Mouse (Mus musculus): Measurements from ENCODE around the gene Rel.
"Not testable (repeated sequence)": the region's sequence is repeated elsewhere in the genome, so short reads cannot be mapped to it uniquely, and the experiment has no call there.

The Rel gene

DNA sequence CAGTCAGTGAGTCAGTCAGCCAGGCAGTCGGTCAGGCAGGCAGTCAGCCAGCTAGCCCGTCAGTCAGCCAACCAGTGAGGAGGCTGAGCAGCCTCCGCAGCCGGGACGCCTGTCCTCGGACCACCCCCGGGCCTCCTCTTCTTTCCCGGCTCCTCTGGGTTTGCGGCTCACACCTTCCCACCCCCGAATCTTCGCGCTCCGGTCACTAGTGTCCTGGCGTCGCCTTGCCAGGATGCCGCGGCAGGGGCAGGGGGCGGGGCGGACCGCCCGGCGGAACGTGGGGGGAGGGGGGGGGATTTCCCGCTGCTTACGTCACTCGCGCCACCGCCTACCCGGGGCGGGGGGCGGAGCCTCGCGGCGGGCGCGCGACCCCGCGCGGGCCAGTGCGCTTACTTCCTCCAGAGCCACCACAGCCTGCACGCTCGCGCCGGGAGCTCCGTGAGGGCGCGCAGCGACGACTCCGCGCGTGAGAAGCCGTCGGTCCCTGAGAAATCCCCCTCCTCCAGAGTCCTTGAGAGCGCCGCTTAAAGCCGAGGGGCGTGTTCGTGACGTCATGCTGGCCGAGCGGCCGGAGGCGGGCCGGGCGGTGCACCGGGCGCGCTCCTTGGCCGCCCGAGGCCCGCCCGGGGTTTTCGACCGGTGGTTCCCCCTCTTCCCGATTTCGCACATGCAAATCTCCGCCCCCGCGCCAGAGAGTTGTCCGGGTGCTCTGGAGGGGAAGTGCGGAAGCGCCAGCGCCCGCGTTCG lies at the start of gene Rel:
Gene Rel (minus strand): TSS at position 211 of the 747 bp plus-strand sequence.
- in situ Hi-C loops (cut with MboI; ENCODE audit: unreplicated experiment in 2 of 2), result loop anchor here in 1 of 2 experiments (25.0 kb wide), 1 partner anchor 91 kb away; no protein-coding TSS in a partner anchor

DNA sequence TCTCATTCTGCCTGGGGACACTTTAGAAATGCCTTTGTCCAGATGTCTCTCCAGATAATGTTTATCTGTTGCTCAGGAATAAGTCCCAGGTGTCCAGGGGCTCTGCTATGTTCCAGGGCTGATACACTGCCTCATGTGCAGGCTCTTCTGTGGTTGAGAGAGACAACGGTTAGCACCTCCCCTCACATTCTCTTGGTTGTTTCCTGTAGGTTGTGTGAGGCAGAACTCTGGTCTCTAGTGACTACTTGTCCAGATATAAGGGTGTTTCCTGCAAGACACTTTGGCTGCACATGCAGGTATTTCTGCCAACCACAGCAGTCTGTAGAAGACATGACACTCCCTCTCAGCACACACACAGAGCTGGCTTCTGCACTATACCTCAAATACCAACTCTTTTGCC lies 48.0 kb upstream of the Rel start:
- in situ Hi-C loops (cut with MboI; ENCODE audit: unreplicated experiment in 2 of 2), result no loop called here

DNA sequence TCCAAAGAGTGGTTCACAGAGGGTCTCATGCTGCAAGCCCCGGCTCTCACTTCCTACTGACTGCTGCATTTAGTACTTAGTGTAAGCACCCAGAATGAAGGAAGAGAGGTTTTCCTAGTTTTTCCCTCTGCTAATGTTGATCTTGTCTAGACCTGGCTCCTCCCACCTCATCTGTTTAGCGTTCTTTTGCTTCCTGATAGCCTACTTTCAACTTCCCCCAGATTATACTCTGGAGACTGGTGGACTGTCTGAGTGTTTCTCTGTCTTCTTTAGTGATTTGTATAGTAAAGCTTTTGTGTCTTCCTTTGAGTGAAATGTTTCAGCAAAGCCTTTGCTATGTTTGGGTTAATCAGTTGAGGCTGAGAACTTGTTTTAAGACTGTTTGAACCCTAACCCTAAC lies 40.0 kb upstream of the Rel start:
- in situ Hi-C loops (cut with MboI; ENCODE audit: unreplicated experiment in 2 of 2), result no loop called here

DNA sequence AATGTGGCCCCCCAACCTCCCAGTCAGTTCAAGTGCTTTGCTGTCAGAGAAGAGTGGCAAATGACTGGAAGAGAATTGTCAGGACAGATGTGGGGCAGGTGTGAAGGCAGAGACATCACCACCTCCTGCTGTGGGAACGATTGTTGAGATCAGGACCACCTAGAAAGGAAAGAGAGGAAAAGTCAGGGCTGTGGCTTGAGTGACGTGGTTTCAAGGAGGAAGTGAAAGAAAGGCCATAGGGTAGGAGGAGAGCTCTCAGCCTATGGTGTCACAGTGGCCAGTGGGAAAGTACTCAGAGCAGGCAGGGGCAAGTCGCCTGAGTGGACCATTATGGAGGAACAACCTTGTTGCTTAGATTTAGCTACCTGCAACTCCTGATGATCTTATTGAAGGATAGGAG lies 34.9 kb upstream of the Rel start:
- in situ Hi-C loops (cut with MboI; ENCODE audit: unreplicated experiment in 2 of 2), result no loop called here

DNA sequence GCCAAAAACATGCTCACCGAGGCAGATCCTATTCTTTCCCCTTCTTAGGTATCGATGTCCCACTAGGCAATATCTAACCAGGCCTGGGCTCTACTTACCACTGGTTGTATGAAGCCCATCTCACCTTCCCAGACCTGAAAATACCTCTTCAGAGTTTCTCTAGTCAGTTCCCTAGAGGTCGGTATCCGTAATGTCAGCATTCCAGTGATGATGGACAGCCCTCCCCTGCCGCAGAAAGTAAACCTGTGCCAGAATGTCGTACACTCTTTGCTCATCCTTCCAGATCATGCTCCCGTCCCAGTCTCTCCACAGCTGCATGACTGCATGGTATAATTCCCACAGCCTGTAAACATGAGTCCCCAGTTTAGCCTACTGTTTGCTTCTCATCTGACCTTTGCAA lies 32.4 kb upstream of the Rel start:
- in situ Hi-C loops (cut with MboI; ENCODE audit: unreplicated experiment in 2 of 2), result no loop called here

DNA sequence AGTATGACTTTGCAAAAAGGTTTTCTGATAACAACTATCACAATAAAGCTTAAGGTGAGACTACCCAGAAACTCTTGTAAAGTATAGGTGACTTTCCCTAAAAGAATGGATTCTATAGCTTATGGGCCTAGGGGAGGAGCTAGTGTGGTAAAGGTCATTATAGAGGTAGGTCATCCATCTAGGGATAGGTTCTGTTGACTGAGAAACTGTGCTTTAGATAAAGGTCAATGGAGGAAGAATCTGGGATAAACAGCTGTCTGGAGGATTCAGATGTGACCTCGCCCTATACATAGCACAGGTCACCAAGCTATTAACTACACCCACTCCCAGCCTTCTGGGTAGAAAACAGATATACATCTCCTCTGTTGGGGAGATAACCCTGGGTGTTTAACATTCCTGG lies 31.5 kb upstream of the Rel start:
- in situ Hi-C loops (cut with MboI; ENCODE audit: unreplicated experiment in 2 of 2), result no loop called here

DNA sequence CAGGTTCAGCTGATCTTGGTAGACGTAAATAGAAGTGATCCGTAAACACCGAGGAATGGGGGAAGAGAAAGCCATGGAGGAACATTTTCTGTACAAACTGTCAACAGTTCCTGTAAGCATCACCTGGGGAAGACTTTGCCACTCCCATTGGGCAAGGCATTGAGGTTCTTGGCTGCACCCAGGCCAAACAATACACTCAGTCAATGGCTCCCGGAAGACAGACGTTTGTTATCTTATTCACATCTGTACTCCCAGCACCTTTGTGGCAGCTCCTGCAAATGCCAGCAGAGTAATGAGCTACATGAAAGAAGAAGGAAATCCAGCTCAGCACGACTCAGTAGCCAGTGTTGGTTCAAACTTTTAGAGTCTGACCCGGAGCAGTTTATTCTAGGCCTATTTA lies 31.1 kb upstream of the Rel start:
- in situ Hi-C loops (cut with MboI; ENCODE audit: unreplicated experiment in 2 of 2), result no loop called here

DNA sequence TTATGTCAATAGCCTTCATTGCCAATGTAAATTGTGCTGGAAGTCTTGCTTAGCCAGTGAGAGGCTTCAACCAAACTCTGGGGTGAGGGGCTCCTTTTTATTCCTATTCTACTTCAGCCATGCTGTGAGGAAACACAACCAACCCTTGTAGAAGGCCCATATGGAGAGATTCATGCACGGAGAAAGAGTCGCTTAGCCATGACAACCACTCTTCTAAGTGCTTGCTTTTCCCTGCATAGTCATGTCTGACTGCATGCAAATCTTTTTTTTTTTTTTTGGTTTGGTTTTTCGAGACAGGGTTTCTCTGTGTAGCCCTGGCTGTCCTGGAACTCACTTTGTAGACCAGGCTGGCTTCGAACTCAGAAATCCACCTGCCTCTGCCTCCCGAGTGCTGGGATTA lies 12.9 kb upstream of the Rel start:
- in situ Hi-C loops (cut with MboI; ENCODE audit: unreplicated experiment in 2 of 2), result not testable (repeated sequence)

DNA sequence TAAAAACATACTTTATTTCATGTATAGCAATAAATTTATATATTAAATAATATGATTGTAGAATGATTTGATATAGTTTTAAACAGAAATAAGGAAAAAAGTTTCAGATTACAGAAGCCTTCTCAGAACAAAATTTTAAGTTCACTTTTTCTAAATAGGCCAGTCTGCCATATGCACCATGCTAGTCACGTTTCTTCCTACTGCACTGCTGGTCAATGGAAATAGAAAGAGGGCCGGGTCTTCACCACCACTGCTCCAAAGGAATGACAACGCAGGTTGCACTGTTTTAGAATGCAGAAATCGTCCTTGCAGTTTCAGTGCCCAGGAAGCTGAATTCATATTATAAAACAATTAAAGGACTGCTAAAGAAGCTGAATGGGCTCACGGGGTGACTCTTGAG lies 12.3 kb upstream of the Rel start:
- in situ Hi-C loops (cut with MboI; ENCODE audit: unreplicated experiment in 2 of 2), result no loop called here

DNA sequence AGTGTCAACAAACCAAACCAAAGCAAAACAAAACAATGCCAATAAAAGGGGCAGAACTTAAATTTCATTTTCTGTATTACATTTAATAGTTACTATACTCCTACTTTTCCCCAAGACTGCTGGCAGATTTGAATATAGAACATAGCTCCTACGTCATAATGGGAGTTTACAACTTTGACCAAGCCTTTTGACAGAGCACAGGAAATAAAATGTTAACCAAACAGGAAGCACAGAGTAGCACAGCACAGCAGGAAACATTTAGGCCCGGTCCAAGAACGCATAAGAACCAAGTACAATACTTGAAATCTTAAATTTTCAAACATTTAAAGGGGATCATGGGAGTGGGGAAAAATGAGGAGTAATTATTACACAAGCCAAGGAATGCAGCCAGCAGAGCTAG lies 11.3 kb upstream of the Rel start:
- in situ Hi-C loops (cut with MboI; ENCODE audit: unreplicated experiment in 2 of 2), result no loop called here

DNA sequence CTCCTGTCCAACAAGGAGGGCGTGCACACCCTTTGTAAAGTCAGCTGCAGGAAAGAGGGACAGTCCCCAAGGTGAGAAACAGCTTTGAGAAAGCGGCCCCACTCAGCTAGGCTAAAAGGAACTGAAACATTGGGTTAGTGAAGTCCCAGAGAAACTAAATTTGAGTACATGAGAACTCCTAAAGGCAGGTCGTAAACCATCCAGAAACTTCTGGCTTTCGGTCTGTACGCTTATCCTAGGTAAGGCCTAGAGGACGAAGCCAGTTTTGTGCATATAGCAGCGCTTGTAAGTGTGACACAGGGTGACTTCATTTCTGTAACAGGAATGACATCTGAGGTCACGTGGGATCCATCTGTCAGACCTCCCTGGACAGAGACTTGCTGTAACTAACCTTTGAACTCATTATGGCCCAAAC lies 8.0 kb upstream of the Rel start:
- in situ Hi-C loops (cut with MboI; ENCODE audit: unreplicated experiment in 2 of 2), result no loop called here

DNA sequence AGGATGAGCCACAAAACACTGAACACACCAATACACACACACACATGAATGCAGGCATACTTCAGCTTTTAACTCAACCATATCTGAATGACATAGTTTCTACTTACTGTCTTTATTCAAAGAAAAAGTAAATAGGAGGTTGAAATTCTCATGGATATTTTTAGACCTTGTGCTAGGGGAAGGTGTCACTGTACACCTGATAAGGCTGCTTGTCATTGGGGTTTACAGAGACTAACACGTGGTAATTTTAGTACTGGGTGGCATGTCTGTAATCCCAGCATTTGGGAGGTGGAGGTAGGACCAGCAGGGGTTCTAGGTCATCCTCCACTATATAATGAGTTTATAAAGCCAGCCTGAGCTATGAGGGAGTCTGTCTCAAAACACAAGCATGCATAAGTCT lies 1.7 kb upstream of the Rel start:
- in situ Hi-C loops (cut with MboI; ENCODE audit: unreplicated experiment in 2 of 2), result loop anchor here in 1 of 2 experiments (25.0 kb wide), 1 partner anchor 90 kb away; no protein-coding TSS in a partner anchor

DNA sequence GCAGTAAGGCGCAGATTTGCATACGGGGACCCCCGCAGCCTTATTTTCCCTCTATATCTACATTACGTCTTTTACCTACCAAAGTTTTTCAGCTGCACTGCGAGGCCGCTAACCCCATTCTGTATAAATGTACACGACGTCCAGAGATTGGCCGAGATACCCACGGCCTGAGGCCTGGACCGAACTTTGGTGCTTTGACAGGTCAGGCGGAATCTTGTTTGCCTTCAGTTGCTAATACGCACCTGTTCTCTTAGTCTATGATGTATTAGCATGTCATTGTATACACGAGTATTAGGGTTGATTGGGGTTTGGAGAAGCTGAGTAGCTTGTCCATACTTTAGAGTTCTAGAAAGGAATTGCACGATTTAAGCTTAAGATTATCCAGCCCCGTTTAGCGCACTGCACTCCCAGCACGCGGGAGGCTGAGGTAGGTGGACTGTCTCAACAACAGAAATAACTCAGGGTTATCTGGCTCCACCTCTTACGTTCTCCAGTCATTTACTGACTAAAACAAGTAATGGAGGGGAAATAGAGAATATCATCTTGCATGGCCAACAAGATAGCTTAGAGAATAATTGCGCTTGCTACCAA lies 832 bp upstream of the Rel start:
- in situ Hi-C loops (cut with MboI; ENCODE audit: unreplicated experiment in 2 of 2), result loop anchor here in 1 of 2 experiments (25.0 kb wide), 1 partner anchor 91 kb away; no protein-coding TSS in a partner anchor

DNA sequence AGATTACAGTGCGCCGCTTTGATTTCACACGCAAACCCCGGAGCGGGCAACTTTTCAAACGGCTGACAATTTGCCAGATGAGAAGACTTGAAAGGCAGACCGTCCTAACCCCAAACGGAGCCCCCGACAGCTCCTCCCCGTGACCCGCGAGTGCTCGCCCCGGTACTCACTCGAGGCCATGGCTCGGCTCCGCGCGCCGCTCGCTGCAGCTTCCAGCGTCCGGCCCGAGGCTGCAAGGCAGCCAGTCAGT lies 335 bp downstream of the Rel start:
- in situ Hi-C loops (cut with MboI; ENCODE audit: unreplicated experiment in 2 of 2), result loop anchor here in 1 of 2 experiments (25.0 kb wide), 1 partner anchor 92 kb away; no protein-coding TSS in a partner anchor

DNA sequence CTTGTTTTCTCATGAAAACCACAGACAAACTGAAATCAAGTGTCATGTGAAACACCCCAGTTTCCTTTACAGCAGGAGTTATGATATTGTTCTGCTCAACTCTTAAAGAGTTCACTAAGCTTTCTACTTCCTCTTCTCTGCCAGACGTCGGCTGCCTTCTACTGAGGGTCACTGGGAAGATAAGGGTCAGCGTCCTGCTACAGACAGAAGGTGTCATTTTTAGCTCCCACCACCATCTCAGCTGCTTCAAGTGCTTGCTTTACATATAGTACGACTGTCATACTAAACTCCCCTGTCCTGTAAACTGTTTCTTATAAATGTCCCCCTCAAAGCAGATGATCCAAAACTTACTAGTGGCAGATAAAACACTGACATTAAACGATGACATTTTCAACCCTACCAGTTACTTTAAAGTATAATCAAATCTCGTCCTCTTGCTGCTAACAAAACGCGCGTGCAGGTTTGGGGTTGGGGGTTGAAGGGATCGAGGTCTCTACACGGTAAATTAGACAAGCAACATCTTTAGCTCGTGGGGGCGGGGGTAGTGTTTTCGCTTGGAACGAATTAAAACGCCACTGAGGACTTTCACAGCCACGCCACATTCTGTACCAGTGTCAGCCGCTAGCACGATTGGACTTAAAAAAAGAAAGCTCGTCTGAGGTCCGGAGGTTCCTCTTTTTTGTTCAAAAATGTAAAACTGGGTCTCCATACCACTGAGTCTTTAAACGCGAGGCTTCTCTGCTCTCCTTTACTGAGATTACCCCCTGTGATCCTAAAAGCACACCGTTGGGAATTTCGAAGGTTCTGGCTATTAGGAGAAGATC lies 872 bp downstream of the Rel start:
- in situ Hi-C loops (cut with MboI; ENCODE audit: unreplicated experiment in 2 of 2), result loop anchor here (5.0 to 25.0 kb wide), 3 partner anchors 38 to 92 kb away; no protein-coding TSS in a partner anchor

DNA sequence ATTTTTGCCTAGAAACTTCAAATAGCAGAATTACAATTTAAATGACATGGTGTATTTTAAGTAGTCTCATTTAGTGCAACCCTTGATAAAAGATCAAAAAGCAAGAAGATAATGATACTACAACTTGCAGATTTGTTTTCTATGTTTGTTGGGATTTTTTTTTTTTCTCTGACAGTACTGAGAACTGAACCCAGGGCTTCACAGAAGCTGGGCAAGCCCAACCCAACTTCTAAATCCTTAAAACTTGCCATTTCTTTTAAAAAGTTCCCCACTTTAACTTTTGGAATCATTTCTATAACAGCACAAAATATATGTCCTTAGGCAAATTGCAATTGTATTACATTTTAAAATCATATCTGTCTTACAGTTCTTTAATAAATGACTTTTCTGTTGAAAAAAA lies 1.7 kb downstream of the Rel start:
- in situ Hi-C loops (cut with MboI; ENCODE audit: unreplicated experiment in 2 of 2), result loop anchor here (5.0 to 25.0 kb wide), 3 partner anchors 37 to 93 kb away; no protein-coding TSS in a partner anchor

DNA sequence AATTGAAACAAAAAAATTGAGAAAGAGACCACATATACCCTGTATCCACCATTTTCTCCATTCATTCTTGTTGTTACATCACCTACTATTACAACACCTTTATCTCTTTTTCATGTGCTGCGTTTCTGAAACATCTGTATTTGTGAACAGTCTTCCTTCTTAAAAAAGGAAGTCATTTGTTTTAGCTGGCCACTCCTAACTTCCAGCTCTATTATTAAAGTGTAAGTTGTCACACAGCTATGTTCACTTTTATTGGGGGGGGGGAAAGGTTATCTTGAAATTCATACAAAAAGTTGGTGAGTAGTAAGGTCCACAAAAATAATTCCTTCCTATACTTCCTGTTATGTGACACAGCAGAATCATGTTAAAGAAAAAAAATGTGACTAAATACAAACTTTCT lies 2.8 kb downstream of the Rel start:
- in situ Hi-C loops (cut with MboI; ENCODE audit: unreplicated experiment in 2 of 2), result loop anchor here (5.0 to 25.0 kb wide), 3 partner anchors 36 to 94 kb away; no protein-coding TSS in a partner anchor

DNA sequence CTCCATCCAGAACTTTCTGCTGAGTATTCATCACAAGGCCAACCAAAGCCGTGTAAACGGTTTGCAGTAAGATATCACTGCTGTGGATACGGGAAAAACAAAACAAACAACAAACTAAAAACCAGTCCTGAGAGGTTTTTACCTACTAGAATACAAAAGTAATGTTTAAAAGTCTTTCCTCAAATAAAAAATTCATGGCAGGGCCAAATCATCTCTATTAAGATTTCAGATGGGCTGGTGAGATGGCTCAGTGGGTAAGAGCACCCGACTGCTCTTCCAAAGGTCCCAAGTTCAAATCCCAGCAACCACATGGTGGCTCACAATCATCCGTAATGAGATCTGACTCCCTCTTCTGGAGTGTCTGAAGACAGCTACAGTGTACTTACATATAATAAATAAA lies 3.4 kb downstream of the Rel start:
- in situ Hi-C loops (cut with MboI; ENCODE audit: unreplicated experiment in 2 of 2), result loop anchor here (5.0 to 25.0 kb wide), 3 partner anchors 35 to 95 kb away; no protein-coding TSS in a partner anchor

DNA sequence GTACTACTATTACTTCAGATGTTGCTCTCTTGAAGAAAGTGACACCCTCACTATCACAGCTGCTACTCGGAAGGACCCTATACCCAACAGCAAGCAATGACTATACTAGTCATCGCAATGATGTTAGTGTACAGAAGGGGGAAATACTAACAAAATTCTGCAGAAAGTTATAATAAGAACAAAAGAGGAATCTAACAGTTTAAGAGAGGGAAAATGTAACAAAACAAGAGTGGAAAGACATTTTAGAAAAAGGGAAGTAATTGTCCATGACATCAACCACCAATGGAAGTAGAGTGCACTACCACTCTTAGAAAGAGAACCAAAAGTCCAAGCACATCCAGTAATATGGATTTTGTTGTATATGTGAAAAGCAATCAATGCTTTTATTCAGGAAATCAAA lies 8.1 kb downstream of the Rel start:
- in situ Hi-C loops (cut with MboI; ENCODE audit: unreplicated experiment in 2 of 2), result loop anchor here (5.0 to 25.0 kb wide), 3 partner anchors 78 to 105 kb away; no protein-coding TSS in a partner anchor

DNA sequence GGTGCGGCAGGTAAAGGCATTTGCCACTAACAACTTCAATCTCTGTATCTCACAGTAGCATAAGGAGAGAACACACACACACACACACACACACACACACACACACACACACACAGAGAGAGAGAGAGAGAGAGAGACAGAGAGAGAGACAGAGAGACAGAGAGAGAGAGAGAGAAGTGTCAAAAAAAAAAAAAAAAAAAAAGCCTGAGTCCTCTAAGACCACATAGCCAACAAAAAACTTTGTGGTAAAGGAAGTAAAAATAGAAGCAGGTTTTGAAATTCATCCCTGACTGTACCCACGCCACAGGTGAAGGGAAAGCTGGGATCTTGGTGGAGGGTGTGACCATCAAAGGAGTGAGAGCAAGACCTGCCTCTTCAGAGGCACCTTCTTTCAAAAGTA lies 12.6 kb downstream of the Rel start:
- in situ Hi-C loops (cut with MboI; ENCODE audit: unreplicated experiment in 2 of 2), result loop anchor here (10.0 to 25.0 kb wide), 2 partner anchors 104 to 273 kb away; no protein-coding TSS in a partner anchor

DNA sequence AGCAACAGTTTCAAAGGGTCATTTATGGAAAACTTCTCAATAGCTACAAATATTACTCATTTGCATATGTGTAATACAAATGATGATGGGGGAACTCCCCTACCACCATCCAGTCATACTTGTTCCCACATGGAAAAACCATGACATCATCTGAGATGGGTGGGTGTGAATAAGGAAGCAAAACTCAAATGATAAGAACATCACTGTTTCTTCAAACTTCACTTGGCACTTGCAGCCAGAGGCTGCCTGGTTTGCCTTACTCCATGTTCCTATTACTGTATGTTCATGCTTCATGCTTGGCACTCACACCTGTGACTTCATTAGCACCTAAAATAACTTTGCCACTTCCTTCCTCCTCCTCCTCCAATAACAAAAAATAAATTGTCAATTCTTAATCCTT lies 16.4 kb downstream of the Rel start:
- in situ Hi-C loops (cut with MboI; ENCODE audit: unreplicated experiment in 2 of 2), result loop anchor here (10.0 to 25.0 kb wide), 2 partner anchors 108 to 270 kb away; no protein-coding TSS in a partner anchor
